Mouse (Mus musculus): ENCODE data around the gene Ube2t. TPM values are rescaled to one million over a fixed set of nuclear protein-coding genes. Genes with fewer than 3 reads are reported as not detected.

Gene Ube2t
- total RNA-seq, 2 experiments from 2014 or later, result 2.1 to 4.2 TPM

Other genes with a start within 250 kb of the Ube2t start
- 10 to 100 TPM; 64.2 to 70.2 TPM for gene Ppp1r12b, start 6.6 kb upstream of the Ube2t start, total RNA-seq (2021)
- 1 to 10 TPM; 1.4 to 1.8 TPM for gene Lgr6, start 142.7 kb downstream of the Ube2t start, total RNA-seq (2021)
- under 1 TPM; 0.11 to 0.14 TPM for gene Ptpn7, start 170.1 kb downstream of the Ube2t start, total RNA-seq (2021)
- gene Arl8a, start 184.3 kb downstream of the Ube2t start, total RNA-seq (2021), result 100 to 1,000 TPM; 393 to 420 TPM
- gene Gpr37l1, start 205.1 kb downstream of the Ube2t start, total RNA-seq (2021), result 100 to 1,000 TPM; 120 to 129 TPM

Measured in layer of hippocampus, postnatal 10 days (tissue).